Mouse (Mus musculus): ENCODE data around the gene 1700019A02Rik.

The 1700019A02Rik gene

GRCm38 (mm10) chr1:53187536-53187935 is at the start of gene 1700019A02Rik:
TSS of gene 1700019A02Rik (minus strand) at chr1:53187636.
- no peak for DNase-seq (ENCODE audit: low spot score in 2 of 2)

- DNase-seq (ENCODE audit: low spot score in 2 of 2): no peak
Observed at GRCm38 (mm10) chr1:53226063-53226462, 38.6 kb upstream of the 1700019A02Rik start.

- no peak for DNase-seq (ENCODE audit: low spot score in 2 of 2)
Observed at GRCm38 (mm10) chr1:53225616-53226015, 38.2 kb upstream of the 1700019A02Rik start.

GRCm38 (mm10) chr1:53224775-53225174 is 37.3 kb upstream of the 1700019A02Rik start:
- no peak for DNase-seq (ENCODE audit: low spot score in 2 of 2)

- no peak for DNase-seq (ENCODE audit: low spot score in 2 of 2)
Observed at GRCm38 (mm10) chr1:53210136-53210535, 22.7 kb upstream of the 1700019A02Rik start.

- no peak for DNase-seq (ENCODE audit: low spot score in 2 of 2)
Observed at GRCm38 (mm10) chr1:53203902-53204301, 16.5 kb upstream of the 1700019A02Rik start.

GRCm38 (mm10) chr1:53201630-53202199 is 14.3 kb upstream of the 1700019A02Rik start:
- no peak for DNase-seq (ENCODE audit: low spot score in 2 of 2)

- no peak for DNase-seq (ENCODE audit: low spot score in 2 of 2)
Observed at GRCm38 (mm10) chr1:53194536-53194935, 7.1 kb upstream of the 1700019A02Rik start.

GRCm38 (mm10) chr1:53191234-53191633 is 3.8 kb upstream of the 1700019A02Rik start:
- no peak for DNase-seq (ENCODE audit: low spot score in 2 of 2)

GRCm38 (mm10) chr1:53189620-53190019 is 2.2 kb upstream of the 1700019A02Rik start:
- no peak for DNase-seq (ENCODE audit: low spot score in 2 of 2)

GRCm38 (mm10) chr1:53186301-53186700 is 1.1 kb downstream of the 1700019A02Rik start:
- DNase-seq (ENCODE audit: low spot score in 2 of 2): no peak

GRCm38 (mm10) chr1:53157715-53158114 is 29.7 kb downstream of the 1700019A02Rik start:
- DNase-seq (ENCODE audit: low spot score in 2 of 2): no peak

- no peak for DNase-seq (ENCODE audit: low spot score in 2 of 2)
Observed at GRCm38 (mm10) chr1:53123066-53123465, 64.4 kb downstream of the 1700019A02Rik start.

GRCm38 (mm10) chr1:53110561-53110960 is 76.9 kb downstream of the 1700019A02Rik start:
- DNase-seq (ENCODE audit: low spot score in 2 of 2): no peak
